Mouse (Mus musculus): Measurements from ENCODE around the gene Tgfbr3.

Gene Tgfbr3

GRCm38 (mm10) chr5:107176196-107176595 is 113.2 kb downstream of the Tgfbr3 start:
- no peak for DNase-seq (ENCODE audit: low spot score in 2 of 2)

DNA sequence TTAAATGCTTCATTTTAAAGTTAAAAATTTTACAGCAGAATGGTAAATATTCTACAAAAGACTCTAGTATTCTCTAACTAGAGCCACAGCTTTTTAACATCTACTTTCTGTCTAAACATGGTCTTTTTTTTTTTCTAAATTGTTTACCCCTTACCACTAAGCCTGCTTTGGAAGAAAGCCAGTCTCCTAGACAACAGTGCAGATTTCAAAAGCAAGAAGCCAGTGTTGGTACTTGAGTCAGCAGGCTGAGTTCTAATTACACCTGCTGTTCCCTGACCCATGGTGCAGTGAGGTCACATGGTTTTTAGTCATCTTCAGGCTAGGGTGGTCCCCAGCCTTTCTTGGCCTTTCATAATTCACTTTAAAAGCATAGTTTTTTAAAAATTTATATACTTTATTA is 115.2 kb downstream of the Tgfbr3 start:
- DNase-seq (ENCODE audit: low spot score in 2 of 2): no peak

DNA sequence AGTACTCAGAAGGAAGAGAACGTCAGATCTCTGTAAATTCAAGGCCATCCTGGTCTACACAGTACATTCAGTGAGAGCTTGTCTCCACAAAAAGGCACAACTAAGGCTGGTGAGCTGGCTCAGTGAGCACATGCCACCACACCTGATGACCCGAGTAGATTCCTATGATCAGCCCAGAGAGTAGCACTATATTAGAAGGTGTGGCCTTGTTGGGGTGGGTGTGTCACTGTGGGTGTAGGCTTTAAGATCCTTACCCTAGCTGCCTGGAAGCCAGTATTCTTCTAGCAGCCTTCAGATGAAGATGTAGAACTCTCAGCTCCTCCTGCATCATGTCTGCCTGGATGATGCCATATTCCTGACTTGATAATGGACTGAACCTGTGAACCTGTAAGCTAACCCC is 115.9 kb downstream of the Tgfbr3 start:
- DNase-seq (ENCODE audit: low spot score in 2 of 2): no peak

- no peak for DNase-seq (ENCODE audit: low spot score in 2 of 2)
Measured at GRCm38 (mm10) chr5:107171861-107172260, 117.6 kb downstream of the Tgfbr3 start.

- no peak for DNase-seq (ENCODE audit: low spot score in 2 of 2)
Measured at GRCm38 (mm10) chr5:107169796-107170195, 119.6 kb downstream of the Tgfbr3 start.

DNA sequence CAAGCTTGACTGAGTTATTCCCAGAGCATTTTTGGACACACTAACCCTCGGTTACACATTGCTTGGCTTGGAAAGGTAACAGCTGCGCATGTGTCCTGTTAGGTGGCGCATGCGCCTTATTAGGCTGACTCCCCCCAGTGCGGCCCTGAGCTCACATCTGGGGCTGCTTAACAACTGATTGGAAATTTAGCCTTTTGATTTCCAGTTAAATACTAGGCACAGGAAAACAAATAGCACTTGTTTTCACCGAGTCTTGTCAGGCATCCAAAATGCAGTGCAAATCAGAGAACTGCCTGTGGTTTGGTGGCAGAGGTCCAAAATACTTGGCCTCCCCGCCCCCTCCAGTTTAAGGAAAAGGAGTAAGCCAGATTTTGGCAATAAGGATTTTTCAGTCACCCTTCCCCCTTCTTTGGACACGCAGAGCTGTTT is 121.5 kb downstream of the Tgfbr3 start:
- peak; percentile 77 for DNase-seq (ENCODE audit: low spot score in 2 of 2)

- DNase-seq (ENCODE audit: low spot score in 2 of 2): no peak
Measured at GRCm38 (mm10) chr5:107167373-107167772, 122.1 kb downstream of the Tgfbr3 start.

- DNase-seq (ENCODE audit: low spot score in 2 of 2): no peak
Measured at GRCm38 (mm10) chr5:107166659-107167370, 122.6 kb downstream of the Tgfbr3 start.

DNA sequence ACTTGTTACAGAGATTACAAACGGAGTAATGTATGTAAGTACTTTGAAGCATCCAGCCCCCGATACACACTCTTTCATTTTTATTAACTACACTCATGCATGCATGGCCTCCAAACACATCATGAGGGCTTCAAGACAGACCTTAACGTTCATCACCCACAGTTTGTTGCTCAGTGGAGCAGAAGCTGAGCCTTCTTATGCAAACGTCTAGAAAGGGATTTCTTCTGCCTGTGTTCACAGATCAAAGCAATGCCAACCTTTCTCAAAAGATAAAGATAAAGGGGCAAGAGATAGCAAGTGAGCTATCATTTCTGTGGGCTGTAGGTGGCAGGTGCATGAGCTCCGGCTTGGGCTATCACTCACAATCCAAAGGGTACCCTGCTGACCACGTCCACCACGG is 123.7 kb downstream of the Tgfbr3 start:
- no peak for DNase-seq (ENCODE audit: low spot score in 2 of 2)

DNA sequence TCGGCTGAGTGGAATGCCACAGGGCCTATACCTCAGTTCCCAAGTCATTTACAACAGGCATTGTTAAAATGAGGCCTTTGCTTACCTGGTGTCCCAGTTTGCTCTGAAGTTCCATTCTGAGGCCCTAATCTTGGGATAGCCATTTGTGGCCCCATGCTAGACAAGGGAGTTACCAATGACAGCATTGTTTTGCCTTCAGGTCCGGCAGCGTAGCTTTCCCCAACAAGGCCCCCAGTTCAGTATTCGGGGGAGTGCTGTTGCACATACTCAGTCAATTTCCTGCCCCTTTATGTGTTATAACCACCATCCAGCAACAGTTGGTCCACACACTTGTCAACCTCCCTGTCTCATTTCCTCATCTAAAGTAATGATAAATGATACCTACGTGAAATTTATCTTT is 124.2 kb downstream of the Tgfbr3 start:
- no peak for DNase-seq (ENCODE audit: low spot score in 2 of 2)

DNA sequence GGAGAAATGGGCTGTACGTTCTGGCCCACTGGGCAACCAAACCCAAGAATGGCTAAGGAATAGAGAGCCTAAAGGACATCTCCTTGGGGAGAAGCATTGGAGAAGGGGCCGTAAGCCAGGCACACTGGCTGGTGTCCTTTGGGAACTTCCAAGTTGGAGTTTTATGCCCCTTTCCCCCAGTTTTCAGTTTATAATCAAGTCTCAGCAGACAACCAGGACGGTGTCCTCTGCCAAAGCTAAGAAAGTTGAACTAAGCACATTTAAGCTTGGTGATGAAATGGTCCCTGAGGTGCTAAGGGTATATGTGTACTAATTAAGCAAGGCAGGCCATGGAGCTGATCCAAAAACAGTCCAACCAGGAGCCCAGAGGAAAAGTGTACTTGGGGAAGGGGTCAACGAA is 124.6 kb downstream of the Tgfbr3 start:
- no peak for DNase-seq (ENCODE audit: low spot score in 2 of 2)

GRCm38 (mm10) chr5:107164146-107164545 is 125.3 kb downstream of the Tgfbr3 start:
- no peak for DNase-seq (ENCODE audit: low spot score in 2 of 2)

- no peak for DNase-seq (ENCODE audit: low spot score in 2 of 2)
Measured at GRCm38 (mm10) chr5:107163336-107163735, 126.1 kb downstream of the Tgfbr3 start.

DNA sequence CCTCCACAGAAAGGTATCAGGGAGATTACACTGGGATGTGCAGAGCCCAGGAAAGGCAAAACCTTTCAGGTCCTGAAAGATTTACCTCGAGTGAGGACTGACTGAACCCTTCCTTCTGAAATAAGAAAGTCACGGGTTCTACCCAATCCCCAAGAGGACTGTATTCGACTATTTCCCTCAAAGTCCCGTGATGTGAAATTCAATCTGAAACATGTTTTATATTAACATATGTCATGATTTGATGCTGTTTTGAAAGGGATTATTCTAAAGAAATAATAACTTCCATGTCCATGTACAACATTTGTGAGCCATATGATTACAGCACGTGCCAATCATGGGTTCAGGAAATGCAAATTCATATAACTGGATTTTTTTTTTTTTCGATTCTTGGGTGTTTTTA is 126.6 kb downstream of the Tgfbr3 start:
- DNase-seq (ENCODE audit: low spot score in 2 of 2): no peak

GRCm38 (mm10) chr5:107162319-107162718 is 127.1 kb downstream of the Tgfbr3 start:
- DNase-seq (ENCODE audit: low spot score in 2 of 2): no peak

DNA sequence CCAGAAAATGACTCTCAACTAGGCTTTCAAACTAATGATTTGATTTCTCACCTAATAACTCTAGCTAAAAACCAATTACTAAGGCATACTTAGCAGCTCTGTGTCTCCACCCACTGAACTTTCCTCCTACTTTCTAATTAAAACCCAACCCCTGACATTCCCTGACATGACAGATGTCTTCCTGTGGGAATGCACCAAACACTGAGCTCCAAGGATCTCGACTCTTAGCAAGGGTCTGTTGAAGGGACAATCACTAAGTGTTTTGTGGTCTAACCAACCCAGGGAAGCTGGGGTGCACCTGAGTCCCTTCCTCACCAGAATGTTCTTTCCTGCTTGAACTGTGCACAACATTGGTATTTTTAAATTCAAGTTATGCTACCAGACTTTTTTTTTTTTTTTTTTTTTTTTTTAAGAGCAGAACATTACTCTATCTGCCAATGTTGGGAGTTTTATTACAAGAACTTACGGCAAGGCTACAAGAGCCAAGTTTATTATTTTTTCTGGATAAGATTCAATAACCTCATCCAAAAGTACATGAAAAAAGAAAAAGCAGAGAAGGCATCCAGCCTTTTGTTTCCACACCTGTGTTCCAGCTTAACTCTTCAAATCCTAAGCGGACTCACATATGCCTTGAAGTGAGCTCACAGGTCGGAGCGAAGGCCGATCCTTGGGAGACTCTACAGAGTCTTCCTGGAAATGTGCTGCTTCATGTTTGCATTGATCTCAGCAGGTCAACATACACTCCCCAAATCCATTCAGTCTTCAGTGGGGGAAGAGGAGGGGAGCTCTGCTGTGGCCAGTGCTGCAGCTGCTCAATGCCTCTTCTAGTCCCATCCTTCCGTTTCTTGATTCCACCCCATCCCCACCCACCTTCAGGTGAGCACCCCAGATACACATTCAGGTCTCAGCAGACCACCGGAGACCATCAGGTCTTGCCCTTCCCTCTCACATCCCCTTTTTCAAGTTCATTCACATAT is 129.2 kb downstream of the Tgfbr3 start:
- DNase-seq (ENCODE audit: low spot score in 2 of 2): no peak

DNA sequence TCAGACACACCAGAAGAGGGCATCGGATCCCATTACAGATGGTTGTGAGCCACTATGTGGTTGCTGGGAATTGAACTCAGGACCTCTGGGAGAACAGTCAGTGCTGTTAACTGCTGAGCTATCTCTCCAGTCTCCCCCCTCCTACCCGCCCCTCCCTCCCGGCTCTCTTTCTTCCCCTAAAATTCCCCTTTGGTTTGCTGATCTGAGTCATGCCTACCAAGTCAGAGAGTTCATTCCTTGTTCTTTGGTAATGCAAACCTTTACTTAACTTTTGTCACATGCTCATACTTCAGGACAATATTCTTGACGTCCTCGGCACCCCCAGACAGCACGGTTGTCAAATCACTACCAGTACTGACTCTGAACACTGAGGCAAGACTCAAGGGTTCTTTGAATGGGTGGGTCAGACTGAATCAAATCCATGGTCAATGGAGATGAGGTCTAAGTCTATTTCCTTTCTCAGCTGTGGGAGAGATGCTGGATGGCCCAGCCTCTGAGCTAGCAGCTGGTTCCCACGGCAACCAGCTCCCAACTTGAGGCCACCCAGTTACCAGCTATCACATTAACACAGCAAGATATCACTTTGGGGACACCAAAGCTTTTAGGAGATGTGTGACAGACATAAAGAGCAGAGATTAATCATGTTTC is 130.8 kb downstream of the Tgfbr3 start:
- DNase-seq (ENCODE audit: low spot score in 2 of 2): no peak

DNA sequence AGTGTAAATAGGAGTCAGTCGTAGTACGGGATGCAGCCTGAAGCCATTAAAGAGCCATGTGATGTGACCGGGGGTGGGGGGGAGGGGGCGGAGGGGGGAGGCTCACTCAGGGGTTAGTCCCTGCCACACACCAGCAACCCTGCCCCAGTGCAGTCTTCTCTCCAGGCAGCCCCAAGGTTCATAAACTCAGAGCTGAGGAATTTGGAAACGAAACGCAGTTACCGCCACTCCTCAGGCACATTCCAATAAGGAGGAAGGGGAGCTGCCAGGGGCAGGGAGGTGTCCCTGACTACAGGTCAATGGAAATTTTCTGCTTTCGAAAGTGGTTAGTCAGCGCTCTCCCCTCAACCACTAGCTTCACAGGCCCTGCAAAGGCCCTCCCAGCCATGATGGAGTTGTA is 132.0 kb downstream of the Tgfbr3 start:
- DNase-seq (ENCODE audit: low spot score in 2 of 2): no peak

DNA sequence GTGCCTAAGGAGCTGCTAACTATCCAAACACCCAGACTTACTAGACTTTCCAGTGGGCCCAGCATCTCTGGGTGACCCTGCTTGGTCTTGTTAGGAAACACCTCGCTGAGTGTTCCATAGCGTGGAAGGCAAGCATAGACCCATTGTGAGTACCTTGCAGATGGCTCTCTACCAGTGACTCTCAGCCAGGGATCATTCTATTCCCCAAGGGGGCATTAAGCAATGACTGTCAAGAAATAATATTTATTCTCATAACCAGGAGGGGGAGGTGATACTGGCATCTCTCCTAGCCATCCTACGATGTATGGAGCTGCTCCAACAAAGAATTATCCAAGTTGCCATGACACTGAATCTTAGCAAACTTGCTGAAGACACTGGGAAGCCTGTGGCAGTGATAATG is 133.3 kb downstream of the Tgfbr3 start:
- DNase-seq (ENCODE audit: low spot score in 2 of 2): no peak

GRCm38 (mm10) chr5:107152989-107153388 is 136.4 kb downstream of the Tgfbr3 start:
- no peak for DNase-seq (ENCODE audit: low spot score in 2 of 2)

GRCm38 (mm10) chr5:107151320-107151719 is 138.1 kb downstream of the Tgfbr3 start:
- no peak for DNase-seq (ENCODE audit: low spot score in 2 of 2)

DNA sequence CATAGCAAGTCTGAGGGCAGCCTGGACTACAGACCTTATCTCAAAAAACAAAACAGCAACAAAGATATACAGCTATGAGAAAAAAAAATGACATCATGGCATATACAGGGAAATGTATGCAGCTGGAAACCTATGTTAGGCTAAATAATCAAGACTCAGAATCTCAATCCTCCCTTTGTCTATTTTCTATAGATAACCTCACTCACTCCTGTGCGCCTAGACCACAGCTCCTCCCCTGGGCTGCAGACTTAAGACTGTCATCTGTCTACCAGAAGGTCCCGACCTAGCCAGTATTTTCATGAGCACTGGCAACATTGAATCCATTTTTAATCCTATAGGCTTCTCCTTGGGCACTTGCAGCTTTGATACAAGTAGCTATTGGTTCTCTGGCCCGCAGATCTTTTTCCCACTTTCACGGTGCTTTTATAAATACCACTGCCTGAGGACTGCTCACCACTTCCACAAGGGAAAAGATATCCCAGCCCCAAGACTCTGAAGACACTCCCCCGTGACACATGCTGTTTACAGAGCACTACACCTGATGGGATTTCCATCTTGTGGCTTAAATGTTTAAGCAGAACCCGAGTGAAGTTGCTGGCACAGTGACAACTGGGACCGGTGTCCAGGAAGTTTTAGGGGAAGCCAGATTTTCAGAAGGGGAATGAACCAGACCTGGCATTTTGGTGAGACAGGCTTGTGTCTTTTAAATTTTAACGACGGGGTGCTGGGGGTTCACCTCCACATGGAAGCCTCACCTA is 138.7 kb downstream of the Tgfbr3 start:
- DNase-seq (ENCODE audit: low spot score in 2 of 2): no peak

Measured in urinary bladder, postnatal 4 days (tissue).